Mouse (Mus musculus) granulocyte monocyte progenitor cell, adult 5-6 weeks (primary cell): ENCODE measurements around the gene Filip1. TPM values are rescaled to one million over a fixed set of nuclear protein-coding genes. Genes with fewer than 3 reads are reported as not detected.

ENCODE experiments used
- ATAC-seq: replicated peaks from 2 replicates; pipeline ENCODE4 v1.8.0; 2016; ENCODE audit warnings: mild to moderate bottlenecking, moderate TSS enrichment, inconsistent platforms; ENCODE audit not compliant: poor library complexity, severe bottlenecking
- total RNA-seq, 2 experiments: library from RNA; stranded (forward) in 1 of 2; stranded (reverse) in 1 of 2; fragments of 200-712, 200-1000 nt in 1 of 2; fragments of >200 nt in 1 of 2; fragmentation: Nextera tagmentation in 1 of 2; gene quantifications; 2 replicates each; pipeline ENCODE4 v1.2.3; 2014 to 2017

Gene Filip1
- total RNA-seq, 2 experiments from 2014 or later: 1.1 TPM

DNA sequence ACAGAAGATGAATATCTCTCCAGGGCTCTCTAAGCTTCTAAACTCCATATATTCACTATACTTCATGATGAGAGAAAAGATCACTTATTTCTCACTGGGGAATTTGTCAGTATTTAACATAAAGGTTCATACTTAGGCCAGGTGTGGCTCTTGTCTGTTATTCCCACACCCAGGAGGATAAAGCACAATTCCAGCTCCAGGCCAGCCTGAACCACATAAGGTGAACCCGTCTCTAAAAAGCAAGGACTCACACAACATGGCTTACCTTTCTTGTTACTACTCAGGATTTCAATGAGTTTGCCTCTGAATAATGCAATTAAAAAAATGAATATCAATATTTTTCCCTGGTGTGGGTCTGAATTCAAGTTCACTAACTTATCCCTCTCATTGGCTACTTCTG is 23.6 kb downstream of the Filip1 start:
- ATAC-seq: no peak

DNA sequence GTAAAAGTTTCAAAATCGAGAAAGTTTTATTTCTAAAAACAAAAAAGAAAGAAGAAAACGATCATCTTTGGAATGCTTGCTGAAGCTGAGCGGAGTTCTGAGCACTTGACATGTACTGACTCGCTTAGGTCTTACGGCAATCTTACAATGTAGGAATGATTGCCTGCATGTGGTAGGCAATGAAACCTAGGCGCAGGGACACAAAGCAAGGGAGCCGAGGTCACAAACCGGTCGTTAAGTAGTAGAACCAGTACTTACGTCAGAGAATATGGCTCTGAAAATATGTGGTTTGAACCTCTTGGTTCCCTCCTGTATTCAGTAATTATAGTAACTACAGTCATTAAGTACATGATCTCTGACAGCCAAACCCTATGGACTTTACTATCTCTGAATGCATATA is 29.4 kb downstream of the Filip1 start:
- no peak for ATAC-seq

- no peak for ATAC-seq
Observed at GRCm38 (mm10) chr9:79979274-79979673, 33.4 kb downstream of the Filip1 start.

- peak; percentile 54 for ATAC-seq
Observed at GRCm38 (mm10) chr9:79978228-79979024, 34.2 kb downstream of the Filip1 start.

- peak; percentile 59 for ATAC-seq
Observed at GRCm38 (mm10) chr9:79977549-79977971, 35.1 kb downstream of the Filip1 start.

- ATAC-seq: no peak
Observed at GRCm38 (mm10) chr9:79976789-79977188, 35.9 kb downstream of the Filip1 start.

- no peak for ATAC-seq
Observed at GRCm38 (mm10) chr9:79975121-79975520, 37.5 kb downstream of the Filip1 start.

DNA sequence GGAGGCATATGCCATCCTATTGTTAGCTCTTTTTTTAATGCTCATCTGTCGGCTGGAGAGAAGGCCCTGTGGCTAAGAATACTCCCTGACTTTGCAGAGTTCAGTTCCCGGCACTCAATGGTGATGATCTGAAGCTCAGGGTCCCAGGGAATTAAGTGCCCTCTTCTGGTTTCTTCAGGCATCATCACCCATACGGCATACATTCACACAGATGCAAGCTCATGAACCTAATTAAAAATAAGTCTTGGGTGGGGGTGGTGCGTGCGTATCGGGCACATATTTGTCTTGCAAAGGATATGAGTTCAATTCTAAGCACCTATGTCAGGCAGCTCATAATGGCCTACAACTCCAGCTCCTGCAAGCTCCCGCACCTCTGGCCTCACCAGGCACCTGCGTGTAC is 39.1 kb downstream of the Filip1 start:
- ATAC-seq: no peak

DNA sequence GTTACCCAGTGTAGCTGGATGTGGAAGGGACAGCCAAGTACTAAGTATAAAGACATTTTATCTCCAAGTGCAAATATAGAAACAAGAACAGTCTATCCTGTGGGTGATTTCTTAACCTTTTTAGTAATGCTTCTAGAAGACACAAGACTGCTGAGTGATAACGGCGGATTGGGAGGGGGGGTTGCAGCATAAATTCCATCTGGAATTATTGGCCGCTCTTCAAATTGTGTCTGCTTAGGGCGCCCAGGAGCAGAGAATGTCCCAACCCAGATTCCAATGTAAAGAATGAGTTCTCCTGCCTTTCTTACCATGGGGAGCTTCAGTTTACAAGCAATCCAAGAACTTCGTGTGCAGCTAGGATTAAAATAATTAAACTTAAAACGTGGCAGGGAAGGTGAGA is 39.9 kb downstream of the Filip1 start:
- ATAC-seq: no peak

GRCm38 (mm10) chr9:79971619-79972018 is 41.0 kb downstream of the Filip1 start:
- peak; percentile 80 for ATAC-seq

- peak; percentile 52 for ATAC-seq
Observed at GRCm38 (mm10) chr9:79970659-79971118, 42.0 kb downstream of the Filip1 start.

GRCm38 (mm10) chr9:79969544-79969943 is 43.1 kb downstream of the Filip1 start:
- no peak for ATAC-seq

DNA sequence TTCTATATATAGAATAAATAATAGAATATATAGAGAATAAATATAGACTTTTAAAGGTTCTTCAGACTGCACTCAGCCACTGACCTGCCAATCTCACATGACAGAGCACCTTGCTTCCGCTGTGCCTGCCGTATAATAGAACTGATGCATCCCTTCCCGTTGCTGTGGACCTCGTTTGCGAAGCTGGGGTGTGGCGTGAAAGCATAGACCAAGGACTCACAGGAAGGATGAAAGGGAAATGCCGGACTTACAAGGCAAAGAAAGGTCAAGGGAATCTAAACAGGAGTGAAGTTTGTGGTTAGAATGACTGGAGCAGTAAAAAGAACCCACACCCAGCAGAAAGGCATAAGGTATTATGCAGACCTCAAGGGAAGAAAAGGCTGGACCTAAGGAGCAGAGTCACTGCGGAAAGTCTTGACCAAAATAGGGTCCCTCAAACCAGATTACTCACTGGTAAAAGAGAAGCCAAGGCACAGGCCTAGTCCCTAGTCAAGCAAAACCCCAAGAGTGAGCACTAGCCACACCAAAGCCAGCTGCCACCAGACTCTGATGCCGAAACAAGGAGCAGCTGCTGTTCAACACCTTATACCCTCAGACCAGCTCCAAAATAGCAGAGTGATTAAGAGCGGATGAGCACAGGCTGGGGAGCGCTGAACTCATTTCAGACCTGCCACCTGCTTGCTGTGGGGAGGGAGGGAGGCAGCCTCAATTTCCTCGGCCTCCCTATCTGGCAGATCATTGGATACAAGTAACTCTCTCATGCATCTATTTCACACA is 45.8 kb downstream of the Filip1 start:
- no peak for ATAC-seq

DNA sequence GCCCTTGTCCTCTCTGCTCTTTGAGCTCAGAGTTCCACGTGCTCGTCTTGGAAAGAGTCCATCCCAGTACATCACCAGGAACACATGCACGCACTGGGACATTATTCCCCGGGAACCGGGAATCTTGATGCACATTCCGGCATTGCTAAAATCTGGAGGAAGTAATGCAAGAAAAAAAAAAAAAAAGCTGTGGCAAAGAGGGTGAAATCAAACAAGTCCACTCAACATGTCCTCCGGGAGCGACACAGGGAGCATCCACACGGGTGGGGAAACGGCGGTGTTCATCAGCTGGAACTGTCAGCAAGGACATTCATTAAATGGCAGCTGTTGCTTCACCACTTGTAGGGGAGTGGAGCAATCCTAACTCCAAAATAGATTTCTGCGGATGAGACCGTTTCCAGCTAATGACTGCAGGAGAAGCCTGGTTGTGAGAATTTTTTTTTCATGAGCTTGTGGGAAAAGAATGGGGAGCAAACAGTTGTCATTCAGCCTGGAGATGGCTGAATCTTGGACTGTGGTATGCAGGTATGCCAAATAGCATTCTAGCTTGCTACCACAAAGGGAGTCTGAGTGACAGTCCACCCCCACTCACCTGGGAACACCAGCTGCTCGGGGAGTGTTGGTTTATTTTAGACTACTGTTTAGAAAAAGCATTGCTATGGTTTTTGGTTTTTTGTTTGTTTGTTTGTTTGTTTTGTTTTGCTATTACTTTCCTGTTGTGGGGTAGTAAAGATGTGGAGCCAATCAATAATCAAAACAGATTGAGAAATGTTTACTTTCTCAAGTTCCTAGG is 46.9 kb downstream of the Filip1 start:
- ATAC-seq: no peak

DNA sequence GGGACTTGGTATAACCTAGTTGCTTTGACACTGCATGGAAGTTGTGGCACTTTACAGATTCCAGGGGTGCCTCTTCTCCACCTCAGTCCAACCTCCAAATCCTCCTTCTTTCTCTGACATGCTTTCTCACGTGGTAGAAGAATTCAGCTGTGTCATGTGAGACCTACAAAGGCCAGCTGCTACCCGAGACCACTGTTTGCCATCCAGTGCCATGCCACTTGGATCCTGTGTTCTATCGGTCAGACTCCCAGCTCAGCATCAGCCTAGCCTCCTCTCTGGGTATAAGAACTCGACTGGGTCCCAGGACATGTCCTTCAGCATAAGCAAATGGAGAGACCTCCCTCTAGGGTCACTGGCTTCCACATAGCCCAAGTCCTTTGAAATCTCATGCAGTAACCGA is 47.6 kb downstream of the Filip1 start:
- no peak for ATAC-seq

- ATAC-seq: peak; percentile 45
Observed at GRCm38 (mm10) chr9:79961630-79962285, 50.9 kb downstream of the Filip1 start.

- peak; percentile 96 for ATAC-seq
Observed at GRCm38 (mm10) chr9:79960453-79960852, 52.2 kb downstream of the Filip1 start.

- ATAC-seq: no peak
Observed at GRCm38 (mm10) chr9:79958395-79958794, 54.3 kb downstream of the Filip1 start.

- no peak for ATAC-seq
Observed at GRCm38 (mm10) chr9:79954944-79955343, 57.7 kb downstream of the Filip1 start.

DNA sequence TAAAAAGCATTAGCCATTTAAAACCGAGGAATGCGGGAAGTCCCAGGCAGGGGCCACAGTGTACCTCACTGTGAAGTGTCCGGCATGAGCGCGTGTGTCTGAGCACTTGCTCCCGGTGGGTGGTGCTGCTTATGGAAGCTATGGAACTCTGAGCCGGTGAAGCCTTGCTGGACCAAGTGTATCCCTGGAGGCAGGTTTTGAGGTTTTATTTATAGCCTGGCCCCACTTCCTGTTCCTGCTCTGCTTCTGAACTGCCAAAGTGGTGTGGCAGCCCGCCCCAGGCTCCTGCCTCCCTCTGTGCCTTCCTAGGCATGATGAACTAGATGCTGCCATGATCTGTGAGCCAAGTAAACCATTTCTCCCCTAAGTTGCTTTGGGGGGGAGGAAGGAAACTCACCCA is 60.7 kb downstream of the Filip1 start:
- peak; percentile 59 for ATAC-seq
